Mouse (Mus musculus) small intestine, adult 2 months (tissue): ENCODE results near the gene Ces5a.

Experiments used
- CTCF ChIP-seq: fragments of 200-500 bp; IDR thresholded peaks from 2 replicates; pipeline ENCODE4 v1.5.1; 2012; ENCODE audit warnings: low read depth, mild to moderate bottlenecking, control low read depth, inconsistent platforms, low read length, moderate library complexity, mixed read lengths; ENCODE audit not compliant: insufficient replicate concordance, insufficient read length; ENCODE audit errors: extremely low read depth
- POLR2A ChIP-seq: fragments of 200-500 bp; IDR thresholded peaks from 2 replicates; pipeline ENCODE4 v1.6.1; 2012; ENCODE audit warnings: low read depth, mild to moderate bottlenecking, control low read depth, inconsistent platforms, low read length, moderate library complexity

DNA sequence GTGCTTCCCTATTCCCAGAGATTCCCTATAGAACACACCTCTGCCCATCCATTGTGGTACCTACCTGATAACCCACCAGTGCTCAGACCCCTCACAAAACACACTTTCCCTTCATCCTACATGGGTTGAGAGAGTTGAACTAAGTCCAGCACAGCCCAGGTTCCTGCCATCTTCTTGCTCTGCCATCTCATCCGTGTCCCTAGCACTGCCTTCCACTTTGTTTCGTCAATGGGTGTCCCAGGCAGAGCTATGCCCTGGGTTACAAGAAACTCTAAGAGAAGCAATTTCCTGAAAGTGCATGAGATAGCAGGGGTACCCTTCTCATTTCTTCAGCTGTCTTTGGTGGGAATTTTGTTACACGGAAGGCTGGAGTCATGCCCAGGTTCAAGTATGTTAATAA is 33.0 kb upstream of the Ces5a start:
- TF ChIP-seq CTCF (no peak), POLR2A (no peak)
